Mouse (Mus musculus) forebrain, embryonic 10.5 days (tissue): ENCODE measurements around the gene Fndc3a. TPM values are rescaled to one million over a fixed set of nuclear protein-coding genes. Genes with fewer than 3 reads are reported as not detected.
A peak's percentile ranks its signal among the peaks of the same experiment; 100 is the strongest.

Experiments used
- DNase-seq: peaks from one replicate; pipeline ENCODE4 v3.0.0-alpha.2; 2017; ENCODE audit warnings: low spot score; ENCODE audit errors: extremely low spot score
- H3K27ac ChIP-seq: fragments of 300-500 bp; sonication (generic); 2 replicates; pipeline ENCODE4 v1.5.1; 2016; ENCODE audit warnings: mild to moderate bottlenecking
- H3K27me3 ChIP-seq: fragments of 300-500 bp; sonication (generic); 2 replicates; pipeline ENCODE4 v1.6.1; 2016; ENCODE audit warnings: mild to moderate bottlenecking; ENCODE audit not compliant: poor library complexity, severe bottlenecking
- H3K36me3 ChIP-seq: fragments of 300-500 bp; sonication (generic); replicated peaks from 2 replicates; pipeline ENCODE4 v1.6.1; 2016; ENCODE audit warnings: mild to moderate bottlenecking, moderate library complexity
- H3K4me1 ChIP-seq: fragments of 300-500 bp; sonication (generic); 2 replicates; pipeline ENCODE4 v1.6.1; 2016
- H3K4me3 ChIP-seq: fragments of 300-500 bp; sonication (generic); 2 replicates; pipeline ENCODE4 v1.5.1; 2016; ENCODE audit warnings: mild to moderate bottlenecking, moderate library complexity
- H3K9me3 ChIP-seq: fragments of 300-500 bp; sonication (generic); 2 replicates; pipeline ENCODE4 v1.6.1; 2016; ENCODE audit warnings: mild to moderate bottlenecking, moderate library complexity
- WGBS: fragments of 180-500 bp; shearing (Covaris S2); methylation state at CpG from one replicate; pipeline ENCODE4 v1.1.7; 2016; 5-methylcytosine and 5-hydroxymethylcytosine counted together
- polyA plus RNA-seq: library from polyadenylated mRNA; unstranded; fragments of >200 nt; fragmentation: Nextera tagmentation; extraction: Ambion mirVana; gene quantifications from 2 replicates; pipeline ENCODE4 v1.2.1, GENCODE M21; 2016

Gene Fndc3a
- polyA plus RNA-seq, 1 experiment from 2014 or later = 37.5 TPM

- no peak for DNase-seq
- Histone ChIP-seq H3K36me3 (peaks cover 59% of the 10 kb centered on the region), H3K27me3 (no peaks in the 10 kb centered on the region), H3K9me3 (no peaks in the 10 kb centered on the region), H3K4me3 (no peak overlapping the region), H3K4me1 (peaks cover 8% of the 10 kb centered on the region; the same call in 1 of the 2 replicates), H3K27ac (no peak overlapping the region)
- WGBS = 78% methylated on average over 6 of the region's 6 CpGs
Observed at GRCm38 (mm10) chr14:72582979-72583378, 126.8 kb downstream of the Fndc3a start.

GRCm38 (mm10) chr14:72580991-72581390, 128.8 kb downstream of the Fndc3a start:
- H3K9me3 ChIP-seq = no peaks in the 10 kb centered on the region
- H3K27ac ChIP-seq = no peak overlapping the region
- H3K4me1 ChIP-seq = peaks cover 8% of the 10 kb centered on the region; the same call in 1 of the 2 replicates
- no peak for DNase-seq
- no peak overlapping the region for H3K4me3 ChIP-seq
- no peaks in the 10 kb centered on the region for H3K27me3 ChIP-seq
- WGBS = 90% methylated on average over 3 of the region's 3 CpGs
- peaks cover 60% of the 10 kb centered on the region for H3K36me3 ChIP-seq

GRCm38 (mm10) chr14:72576283-72576682, 133.5 kb downstream of the Fndc3a start:
- Histone ChIP-seq H3K4me3 (no peak overlapping the region), H3K36me3 (peaks cover 84% of the 10 kb centered on the region), H3K27me3 (no peaks in the 10 kb centered on the region), H3K4me1 (no peaks in the 10 kb centered on the region), H3K27ac (no peak overlapping the region), H3K9me3 (no peaks in the 10 kb centered on the region)
- WGBS = 93% methylated on average over 3 of the region's 3 CpGs
- DNase-seq = no peak

GRCm38 (mm10) chr14:72563941-72564340, 145.9 kb downstream of the Fndc3a start:
- no peak for DNase-seq
- 100% methylated on average over 1 of the region's 1 CpGs for WGBS
- no peaks in the 10 kb centered on the region for H3K27me3 ChIP-seq
- no peaks in the 10 kb centered on the region for H3K4me1 ChIP-seq
- no peaks in the 10 kb centered on the region for H3K9me3 ChIP-seq
- no peak overlapping the region for H3K4me3 ChIP-seq
- peaks cover 90% of the 10 kb centered on the region for H3K36me3 ChIP-seq
- no peak overlapping the region for H3K27ac ChIP-seq

- 87% methylated on average over 5 of the region's 5 CpGs for WGBS
- H3K27ac ChIP-seq = no peak overlapping the region
- no peaks in the 10 kb centered on the region for H3K4me1 ChIP-seq
- H3K36me3 ChIP-seq = peaks cover 87% of the 10 kb centered on the region
- H3K27me3 ChIP-seq = no peaks in the 10 kb centered on the region
- no peak overlapping the region for H3K4me3 ChIP-seq
- no peak for DNase-seq
- no peaks in the 10 kb centered on the region for H3K9me3 ChIP-seq
Observed at GRCm38 (mm10) chr14:72558795-72559194, 151.0 kb downstream of the Fndc3a start.

GRCm38 (mm10) chr14:72555846-72556245, 154.0 kb downstream of the Fndc3a start:
- Histone ChIP-seq H3K9me3 (no peaks in the 10 kb centered on the region), H3K4me1 (no peaks in the 10 kb centered on the region), H3K27ac (no peak overlapping the region), H3K4me3 (no peak overlapping the region), H3K27me3 (no peaks in the 10 kb centered on the region), H3K36me3 (peaks cover 92% of the 10 kb centered on the region)
- DNase-seq = no peak
- WGBS = 85% methylated on average over 1 of the region's 1 CpGs

GRCm38 (mm10) chr14:72536392-72537017, 173.3 kb downstream of the Fndc3a start:
- Histone ChIP-seq H3K4me3 (no peak overlapping the region), H3K9me3 (no peaks in the 10 kb centered on the region), H3K4me1 (peaks cover 13% of the 10 kb centered on the region), H3K36me3 (peaks cover 31% of the 10 kb centered on the region), H3K27ac (no peak overlapping the region), H3K27me3 (peaks cover 24% of the 10 kb centered on the region)
- 88% methylated on average over 5 of the region's 5 CpGs for WGBS
- no peak for DNase-seq

GRCm38 (mm10) chr14:72533862-72534261, 175.9 kb downstream of the Fndc3a start:
- WGBS = 82% methylated on average over 7 of the region's 7 CpGs
- no peak for DNase-seq
- H3K9me3 ChIP-seq = no peaks in the 10 kb centered on the region

GRCm38 (mm10) chr14:72532028-72532917, 177.5 kb downstream of the Fndc3a start:
- H3K36me3 ChIP-seq = peaks cover 5% of the 10 kb centered on the region
- peak; percentile 54 for DNase-seq
- peaks cover 21% of the 10 kb centered on the region for H3K4me1 ChIP-seq
- WGBS = 4% methylated on average over 54 of the region's 54 CpGs
- 0 out of 2 replicates have a peak overlapping the region, but pooled peaks have one; percentile 48 for H3K27ac ChIP-seq
- H3K4me3 ChIP-seq = peak overlapping the region; percentile 60
- H3K9me3 ChIP-seq = no peaks in the 10 kb centered on the region
- peaks cover 46% of the 10 kb centered on the region for H3K27me3 ChIP-seq

More at GRCm38 (mm10) chr14:72533862-72534261, 175.9 kb downstream of the Fndc3a start:
- Histone ChIP-seq H3K27me3 (peaks cover 46% of the 10 kb centered on the region), H3K27ac (no peak overlapping the region), H3K36me3 (peaks cover 6% of the 10 kb centered on the region), H3K4me1 (peaks cover 21% of the 10 kb centered on the region), H3K4me3 (no peak overlapping the region)

GRCm38 (mm10) chr14:72527126-72527525, 182.7 kb downstream of the Fndc3a start:
- Histone ChIP-seq H3K27me3 (peaks cover 28% of the 10 kb centered on the region), H3K27ac (no peak overlapping the region), H3K4me3 (no peak overlapping the region), H3K4me1 (peaks cover 13% of the 10 kb centered on the region), H3K9me3 (no peaks in the 10 kb centered on the region), H3K36me3 (no peaks in the 10 kb centered on the region)
- 73% methylated on average over 1 of the region's 1 CpGs for WGBS
- no peak for DNase-seq

- Histone ChIP-seq H3K27ac (no peak overlapping the region), H3K4me3 (no peak overlapping the region), H3K4me1 (no peaks in the 10 kb centered on the region), H3K36me3 (no peaks in the 10 kb centered on the region), H3K27me3 (no peaks in the 10 kb centered on the region), H3K9me3 (no peaks in the 10 kb centered on the region)
- 76% methylated on average over 2 of the region's 2 CpGs for WGBS
- no peak for DNase-seq
Observed at GRCm38 (mm10) chr14:72519561-72519960, 190.2 kb downstream of the Fndc3a start.

- Histone ChIP-seq H3K4me1 (no peaks in the 10 kb centered on the region), H3K4me3 (no peak overlapping the region), H3K27ac (no peak overlapping the region), H3K9me3 (no peaks in the 10 kb centered on the region), H3K36me3 (no peaks in the 10 kb centered on the region), H3K27me3 (no peaks in the 10 kb centered on the region)
- no peak for DNase-seq
- 86% methylated on average over 6 of the region's 6 CpGs for WGBS
Observed at GRCm38 (mm10) chr14:72518786-72519185, 191.0 kb downstream of the Fndc3a start.

GRCm38 (mm10) chr14:72516376-72516775, 193.4 kb downstream of the Fndc3a start:
- no peaks in the 10 kb centered on the region for H3K9me3 ChIP-seq
- DNase-seq = peak; percentile 38
- H3K27ac ChIP-seq = no peak overlapping the region
- H3K36me3 ChIP-seq = no peaks in the 10 kb centered on the region
- H3K4me1 ChIP-seq = no peaks in the 10 kb centered on the region
- WGBS = 25% methylated on average over 5 of the region's 5 CpGs
- no peaks in the 10 kb centered on the region for H3K27me3 ChIP-seq
- no peak overlapping the region for H3K4me3 ChIP-seq
